Mouse (Mus musculus) neural tube, embryonic 12.5 days (tissue): Measurements from ENCODE around the gene Stum. TPM values are rescaled to one million over a fixed set of nuclear protein-coding genes. Genes with fewer than 3 reads are reported as not detected.
A peak's percentile ranks its signal among the peaks of the same experiment; 100 is the strongest.

Experiments
- ATAC-seq: fragments of 200-750 bp; cut with Nextera tagmentation; 2 replicates; pipeline ENCODE4 v1.8.0; 2017; ENCODE audit warnings: low read depth, mild to moderate bottlenecking, moderate TSS enrichment, moderate library complexity; ENCODE audit not compliant: low FRiP score
- H3K27ac ChIP-seq: fragments of 300-500 bp; sonication (generic); 2 replicates; pipeline ENCODE4 v1.5.1; 2016
- H3K27me3 ChIP-seq: fragments of 300-500 bp; sonication (generic); replicated peaks from 2 replicates; pipeline ENCODE4 v1.6.1; 2016; ENCODE audit warnings: mild to moderate bottlenecking
- H3K36me3 ChIP-seq: fragments of 300-500 bp; sonication (generic); 2 replicates; pipeline ENCODE4 v1.6.1; 2016; ENCODE audit warnings: mild to moderate bottlenecking
- H3K4me1 ChIP-seq: fragments of 300-500 bp; sonication (generic); 2 replicates; pipeline ENCODE4 v1.6.1; 2016
- H3K4me2 ChIP-seq: fragments of 300-500 bp; sonication (generic); replicated peaks from 2 replicates; pipeline ENCODE4 v1.6.1; 2016; ENCODE audit warnings: mild to moderate bottlenecking
- H3K4me3 ChIP-seq: fragments of 300-500 bp; sonication (generic); 2 replicates; pipeline ENCODE4 v1.5.1; 2016
- H3K9ac ChIP-seq: fragments of 300-500 bp; sonication (generic); 2 replicates; pipeline ENCODE4 v1.6.1; 2016; ENCODE audit warnings: mild to moderate bottlenecking
- H3K9me3 ChIP-seq: fragments of 300-500 bp; sonication (generic); 2 replicates; pipeline ENCODE4 v1.6.1; 2016; ENCODE audit warnings: mild to moderate bottlenecking
- WGBS: fragments of 180-500 bp; shearing (Covaris S2); methylation state at CpG from one replicate; pipeline ENCODE4 v1.1.7; 2016; 5-methylcytosine and 5-hydroxymethylcytosine counted together
- polyA plus RNA-seq: library from polyadenylated mRNA; unstranded; fragments of >200 nt; fragmentation: Nextera tagmentation; extraction: Ambion mirVana; gene quantifications from 2 replicates; pipeline ENCODE4 v1.2.1, GENCODE M21; 2016

The Stum gene
- polyA plus RNA-seq, 1 experiment from 2014 or later, result 2.6 TPM

DNA sequence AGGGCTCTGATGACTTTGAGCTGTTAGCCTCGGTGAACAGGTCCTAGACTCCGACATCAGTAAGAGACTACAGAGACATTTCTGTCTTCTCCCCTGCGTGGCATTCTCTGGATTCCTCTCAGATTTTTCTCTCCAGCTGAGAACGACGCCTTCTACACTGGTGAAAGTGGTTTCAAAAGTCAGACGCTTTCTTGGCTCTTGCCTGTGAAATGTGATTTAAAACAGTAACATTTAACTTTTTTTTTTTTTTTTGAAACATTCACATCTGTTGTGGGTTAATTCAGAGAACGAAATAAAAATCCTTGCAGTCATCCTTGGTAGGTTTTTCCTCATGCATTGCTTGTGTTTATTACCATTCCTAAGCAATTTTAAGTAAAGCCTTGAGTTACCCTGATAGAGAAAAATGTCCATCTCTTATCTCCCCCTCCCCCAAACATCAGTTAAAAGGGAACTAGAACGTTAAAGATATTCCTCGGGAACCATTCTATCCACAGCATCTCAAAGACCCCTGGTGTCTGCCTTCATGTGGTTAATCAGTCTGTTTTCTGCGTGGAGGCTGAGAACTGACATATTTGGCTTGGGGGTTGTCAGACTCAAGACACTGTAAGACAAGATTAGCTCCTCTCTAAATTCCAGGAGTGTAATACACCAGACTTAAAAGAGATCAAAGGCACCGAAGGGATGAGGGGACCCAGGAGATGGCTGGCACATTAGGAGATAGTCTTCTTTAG lies 95.4 kb downstream of the Stum start:
- H3K9me3 ChIP-seq, result no peaks in the 10 kb centered on the region
- peak overlapping the region; percentile 59 for H3K4me2 ChIP-seq
- H3K27me3 ChIP-seq, result no peaks in the 10 kb centered on the region
- no peak overlapping the region for H3K9ac ChIP-seq
- H3K4me3 ChIP-seq, result peak overlapping the region; percentile 37
- no peak overlapping the region for H3K27ac ChIP-seq
- no peak for ATAC-seq
- peaks cover 8% of the 10 kb centered on the region; the same call in 1 of the 2 replicates for H3K4me1 ChIP-seq
- WGBS, result 24% methylated on average over 11 of the region's 11 CpGs
- no peaks in the 10 kb centered on the region for H3K36me3 ChIP-seq

DNA sequence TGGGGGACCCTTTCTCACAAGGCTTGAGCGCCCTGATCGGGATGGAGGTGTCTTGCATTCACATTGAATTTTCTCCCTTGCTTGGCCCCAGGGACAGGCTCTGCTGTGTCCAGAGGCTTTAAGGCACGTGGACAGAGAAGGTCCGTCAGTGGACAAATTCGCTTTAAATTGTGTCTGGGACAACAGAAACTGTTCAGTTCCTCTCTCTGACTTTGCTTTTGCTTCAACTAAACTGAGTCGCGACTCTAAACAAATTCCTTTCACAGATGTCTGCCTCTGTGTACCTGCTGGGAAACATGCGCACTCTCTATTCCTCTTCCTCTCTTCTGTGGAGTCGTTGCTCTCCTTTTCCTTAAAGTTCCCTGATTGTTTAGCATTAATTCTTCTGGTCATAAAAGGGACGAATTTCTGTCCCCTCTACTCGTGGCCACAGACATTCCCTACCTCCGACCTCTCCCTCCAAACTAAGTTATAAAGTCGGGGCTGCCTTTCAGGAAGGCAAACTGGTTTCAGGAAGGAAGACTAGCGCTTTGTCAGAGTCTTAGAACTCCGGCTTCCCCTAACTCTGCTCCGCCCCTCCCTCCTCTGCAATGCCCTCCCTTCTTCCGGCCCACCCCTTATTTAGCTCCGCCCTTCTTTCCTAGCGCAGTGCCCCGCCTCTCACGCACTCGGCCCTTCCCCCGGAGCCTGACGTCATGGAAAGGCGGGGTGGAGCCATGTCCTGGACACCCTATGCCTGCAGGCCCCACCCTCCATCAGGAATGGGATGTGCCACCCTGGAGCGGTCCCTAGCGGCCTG lies 96.2 kb downstream of the Stum start:
- no peaks in the 10 kb centered on the region for H3K9me3 ChIP-seq
- peaks cover 8% of the 10 kb centered on the region; the same call in 1 of the 2 replicates for H3K4me1 ChIP-seq
- H3K27ac ChIP-seq, result no peak overlapping the region
- H3K27me3 ChIP-seq, result no peaks in the 10 kb centered on the region
- WGBS, result 3% methylated on average over 27 of the region's 27 CpGs
- peak overlapping the region; percentile 37 for H3K4me3 ChIP-seq
- peak overlapping the region; percentile 59 for H3K4me2 ChIP-seq
- peak; percentile 97 for ATAC-seq
- no peaks in the 10 kb centered on the region for H3K36me3 ChIP-seq
- H3K9ac ChIP-seq, result peak overlapping the region; percentile 3; the same call in 1 of the 2 replicates

DNA sequence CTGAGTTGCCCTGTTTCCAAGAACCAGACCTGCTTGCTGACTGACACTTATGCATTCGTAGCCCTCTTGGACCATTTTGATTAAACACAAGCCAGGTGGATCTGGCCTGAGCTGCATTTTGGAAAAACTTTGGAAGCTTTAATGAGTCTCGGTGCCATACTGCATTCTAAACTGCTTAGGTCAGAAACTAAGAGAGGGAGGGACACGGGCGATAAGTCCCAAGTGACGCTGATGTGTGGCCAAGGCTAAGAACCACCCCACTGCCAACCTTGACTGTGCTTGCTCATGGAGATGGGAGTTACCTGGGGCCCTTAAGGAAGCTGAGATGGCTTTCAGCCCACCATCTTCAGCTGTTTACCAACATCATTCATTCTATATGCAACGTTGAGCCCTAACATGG lies 98.0 kb downstream of the Stum start:
- no peak for ATAC-seq
- no peak overlapping the region for H3K4me2 ChIP-seq
- no peak overlapping the region for H3K9ac ChIP-seq
- no peak overlapping the region for H3K4me3 ChIP-seq
- H3K36me3 ChIP-seq, result no peaks in the 10 kb centered on the region
- no peak overlapping the region for H3K27ac ChIP-seq
- no peaks in the 10 kb centered on the region for H3K9me3 ChIP-seq
- WGBS, result 92% methylated on average over 6 of the region's 6 CpGs
- H3K4me1 ChIP-seq, result peaks cover 8% of the 10 kb centered on the region; the same call in 1 of the 2 replicates
- no peaks in the 10 kb centered on the region for H3K27me3 ChIP-seq

DNA sequence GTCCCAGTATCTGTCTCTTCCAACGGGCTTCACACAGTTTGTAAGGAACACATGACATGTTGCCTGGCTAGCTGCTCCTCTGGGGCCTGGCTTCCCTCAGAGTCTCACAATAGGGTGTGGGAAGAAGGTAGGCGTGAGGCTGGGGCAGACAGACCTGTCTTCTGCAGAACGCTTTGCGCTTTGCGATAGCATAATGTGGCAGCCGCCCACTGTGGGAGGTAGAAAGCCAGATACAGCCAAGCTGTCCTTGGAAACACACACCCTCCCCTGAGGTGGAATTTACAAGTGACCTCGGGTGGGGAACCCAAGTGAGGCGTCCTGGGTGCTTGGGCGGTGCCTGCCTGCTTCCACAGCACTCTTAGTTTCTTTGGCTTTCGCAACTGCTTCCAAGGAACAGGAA lies 98.8 kb downstream of the Stum start:
- H3K4me1 ChIP-seq, result peaks cover 8% of the 10 kb centered on the region; the same call in 1 of the 2 replicates
- H3K4me3 ChIP-seq, result no peak overlapping the region
- no peak for ATAC-seq
- no peaks in the 10 kb centered on the region for H3K36me3 ChIP-seq
- H3K27me3 ChIP-seq, result no peaks in the 10 kb centered on the region
- WGBS, result 72% methylated on average over 10 of the region's 10 CpGs
- 0 out of 2 replicates have a peak overlapping the region, but pooled peaks have one; percentile 3 for H3K9ac ChIP-seq
- no peak overlapping the region for H3K4me2 ChIP-seq
- H3K9me3 ChIP-seq, result no peaks in the 10 kb centered on the region
- no peak overlapping the region for H3K27ac ChIP-seq

DNA sequence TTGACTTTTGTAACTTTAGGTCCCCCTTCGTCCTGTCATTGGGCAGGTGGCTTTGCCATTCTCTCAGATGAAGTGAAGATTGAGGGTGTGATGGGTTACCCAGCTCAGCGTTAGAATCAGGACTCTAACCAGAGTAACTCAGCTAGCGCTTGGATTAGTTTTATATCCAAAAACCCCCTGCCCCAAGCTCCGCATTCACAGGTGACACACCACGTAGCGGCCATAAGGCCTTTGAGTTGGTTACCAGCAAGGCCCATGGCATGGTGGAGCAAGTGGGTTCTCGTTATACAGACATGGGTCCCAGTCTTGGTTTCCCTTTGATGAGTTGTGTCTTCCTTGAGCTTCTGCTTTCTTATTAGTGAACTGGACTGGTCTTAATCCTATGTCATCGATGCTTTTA lies 99.4 kb downstream of the Stum start:
- Histone ChIP-seq H3K4me2 (no peak overlapping the region), H3K4me1 (peaks cover 8% of the 10 kb centered on the region; the same call in 1 of the 2 replicates), H3K9ac (no peak overlapping the region), H3K27ac (no peak overlapping the region), H3K27me3 (no peaks in the 10 kb centered on the region), H3K9me3 (no peaks in the 10 kb centered on the region), H3K36me3 (no peaks in the 10 kb centered on the region), H3K4me3 (no peak overlapping the region)
- 96% methylated on average over 8 of the region's 8 CpGs for WGBS
- no peak for ATAC-seq

Other genes with a start within 250 kb of the Stum start
- 8.0 and 9.5 TPM in 2 replicates for gene Psen2, start 220.1 kb downstream of the Stum start, polyA plus RNA-seq
- 5.4 and 5.5 TPM in 2 replicates for gene Itpkb, start 153.0 kb downstream of the Stum start, polyA plus RNA-seq
- gene Parp1, start 85.4 kb upstream of the Stum start, polyA plus RNA-seq, result 184 and 187 TPM in 2 replicates
- gene Lin9, start 157.6 kb upstream of the Stum start, polyA plus RNA-seq, result 17.2 and 20.2 TPM in 2 replicates
- gene Mixl1, start 213.5 kb upstream of the Stum start, polyA plus RNA-seq, result 0.08 and 0.31 TPM in 2 replicates
- 27.9 and 31.0 TPM in 2 replicates for gene Acbd3, start 242.5 kb upstream of the Stum start, polyA plus RNA-seq